Mouse (Mus musculus) stomach, embryonic 16.5 days (tissue): ENCODE data around the gene Galntl6. TPM values are rescaled to one million over a fixed set of nuclear protein-coding genes. Genes with fewer than 3 reads are reported as not detected.

Experiments
- ATAC-seq: fragments of 200-750 bp; cut with Nextera tagmentation; 2 replicates; pipeline ENCODE4 v1.8.0; 2017; ENCODE audit warnings: moderate number of reproducible peaks, moderate TSS enrichment; ENCODE audit not compliant: insufficient read depth, low FRiP score
- H3K27ac ChIP-seq: fragments of 300-500 bp; sonication (generic); 2 replicates; pipeline ENCODE4 v1.5.1; 2014; ENCODE audit warnings: low read length
- H3K27me3 ChIP-seq: fragments of 300-500 bp; sonication (generic); 2 replicates; pipeline ENCODE4 v1.6.1; 2014; ENCODE audit warnings: low read length, control low read depth, mixed read lengths; ENCODE audit not compliant: control insufficient read depth, insufficient read depth
- H3K36me3 ChIP-seq: fragments of 300-500 bp; sonication (generic); 2 replicates; pipeline ENCODE4 v1.6.1; 2014; ENCODE audit warnings: low read length; ENCODE audit not compliant: control insufficient read depth, insufficient read depth
- H3K4me1 ChIP-seq: fragments of 300-500 bp; sonication (generic); 2 replicates; pipeline ENCODE4 v1.6.1; 2014; ENCODE audit warnings: low read length, control low read depth, mixed read lengths; ENCODE audit not compliant: control insufficient read depth, insufficient read depth
- H3K4me2 ChIP-seq: fragments of 300-500 bp; sonication (generic); 2 replicates; pipeline ENCODE4 v1.6.1; 2014; ENCODE audit warnings: low read depth, low read length, mixed read lengths
- H3K4me3 ChIP-seq: fragments of 300-500 bp; sonication (generic); replicated peaks from 2 replicates; pipeline ENCODE4 v1.5.1; 2014; ENCODE audit warnings: mild to moderate bottlenecking, low read length
- H3K9ac ChIP-seq: fragments of 300-500 bp; sonication (generic); 2 replicates; pipeline ENCODE4 v1.6.1; 2014; ENCODE audit warnings: low read length
- H3K9me3 ChIP-seq: fragments of 300-500 bp; sonication (generic); replicated peaks from 2 replicates; pipeline ENCODE4 v1.6.1; 2016; ENCODE audit warnings: low read length, control low read depth; ENCODE audit not compliant: control insufficient read depth
- WGBS: fragments of 180-500 bp; shearing (Covaris S2); extraction: QIAGEN DNeasy Blood & Tissue Kit; methylation state at CpG from one replicate; pipeline ENCODE4 v1.1.7; 2014; 5-methylcytosine and 5-hydroxymethylcytosine counted together
- polyA plus RNA-seq: library from polyadenylated mRNA; unstranded; fragments of >200 nt; fragmentation: Nextera tagmentation; extraction: Ambion mirVana; gene quantifications from 2 replicates; pipeline ENCODE4 v1.2.1, GENCODE M21; 2015

Galntl6 gene
- polyA plus RNA-seq, 1 experiment from 2014 or later = 1.7 TPM

GRCm38 (mm10) chr8:58396500-58396899 is 515.9 kb downstream of the Galntl6 start:
- H3K4me2 ChIP-seq = no peak overlapping the region
- no peaks in the 10 kb centered on the region for H3K36me3 ChIP-seq
- H3K27ac ChIP-seq = no peak overlapping the region
- H3K4me1 ChIP-seq = no peaks in the 10 kb centered on the region
- H3K9me3 ChIP-seq = no peaks in the 10 kb centered on the region
- 39% methylated on average over 3 of the region's 3 CpGs for WGBS
- no peak overlapping the region for H3K9ac ChIP-seq
- no peaks in the 10 kb centered on the region for H3K27me3 ChIP-seq
- no peak overlapping the region for H3K4me3 ChIP-seq
- ATAC-seq = no peak

- Histone ChIP-seq H3K9me3 (no peaks in the 10 kb centered on the region), H3K4me3 (no peak overlapping the region), H3K27ac (no peak overlapping the region), H3K27me3 (no peaks in the 10 kb centered on the region), H3K4me1 (no peaks in the 10 kb centered on the region), H3K9ac (no peak overlapping the region), H3K36me3 (no peaks in the 10 kb centered on the region), H3K4me2 (no peak overlapping the region)
- no peak for ATAC-seq
- WGBS = 80% methylated on average over 1 of the region's 1 CpGs
Measured at GRCm38 (mm10) chr8:58395879-58396278, 516.6 kb downstream of the Galntl6 start.

- no peak for ATAC-seq
Measured at GRCm38 (mm10) chr8:58372389-58372788, 540.1 kb downstream of the Galntl6 start.

GRCm38 (mm10) chr8:58371979-58372378 is 540.5 kb downstream of the Galntl6 start:
- Histone ChIP-seq H3K4me3 (no peak overlapping the region), H3K27ac (no peak overlapping the region), H3K9me3 (no peaks in the 10 kb centered on the region), H3K36me3 (no peaks in the 10 kb centered on the region), H3K9ac (no peak overlapping the region), H3K4me2 (no peak overlapping the region), H3K4me1 (no peaks in the 10 kb centered on the region), H3K27me3 (no peaks in the 10 kb centered on the region)
- 69% methylated on average over 10 of the region's 10 CpGs for WGBS
- ATAC-seq = no peak

More at GRCm38 (mm10) chr8:58372389-58372788, 540.1 kb downstream of the Galntl6 start:
- 81% methylated on average over 2 of the region's 2 CpGs for WGBS
- H3K36me3 ChIP-seq = no peaks in the 10 kb centered on the region
- no peak overlapping the region for H3K4me2 ChIP-seq
- H3K9ac ChIP-seq = no peak overlapping the region
- no peaks in the 10 kb centered on the region for H3K27me3 ChIP-seq
- H3K4me1 ChIP-seq = no peaks in the 10 kb centered on the region
- no peak overlapping the region for H3K4me3 ChIP-seq
- no peaks in the 10 kb centered on the region for H3K9me3 ChIP-seq
- no peak overlapping the region for H3K27ac ChIP-seq

GRCm38 (mm10) chr8:58331151-58331550 is 581.3 kb downstream of the Galntl6 start:
- no peaks in the 10 kb centered on the region for H3K4me1 ChIP-seq
- H3K9me3 ChIP-seq = no peaks in the 10 kb centered on the region
- no peak overlapping the region for H3K4me3 ChIP-seq
- no peak overlapping the region for H3K4me2 ChIP-seq
- no peaks in the 10 kb centered on the region for H3K27me3 ChIP-seq
- H3K36me3 ChIP-seq = no peaks in the 10 kb centered on the region
- ATAC-seq = no peak
- no peak overlapping the region for H3K9ac ChIP-seq
- 76% methylated on average over 1 of the region's 1 CpGs for WGBS
- H3K27ac ChIP-seq = no peak overlapping the region

- H3K27me3 ChIP-seq = no peaks in the 10 kb centered on the region
- 87% methylated on average over 2 of the region's 2 CpGs for WGBS
- no peak overlapping the region for H3K4me3 ChIP-seq
- H3K4me1 ChIP-seq = no peaks in the 10 kb centered on the region
- no peak overlapping the region for H3K27ac ChIP-seq
- H3K4me2 ChIP-seq = no peak overlapping the region
- no peak for ATAC-seq
- no peaks in the 10 kb centered on the region for H3K36me3 ChIP-seq
- no peak overlapping the region for H3K9ac ChIP-seq
- no peaks in the 10 kb centered on the region for H3K9me3 ChIP-seq
Measured at GRCm38 (mm10) chr8:58313482-58313881, 599.0 kb downstream of the Galntl6 start.

GRCm38 (mm10) chr8:58291487-58291886 is 621.0 kb downstream of the Galntl6 start:
- no peak overlapping the region for H3K9ac ChIP-seq
- no peaks in the 10 kb centered on the region for H3K36me3 ChIP-seq
- no peaks in the 10 kb centered on the region for H3K4me1 ChIP-seq
- no peaks in the 10 kb centered on the region for H3K9me3 ChIP-seq
- no peak overlapping the region for H3K4me3 ChIP-seq
- H3K27ac ChIP-seq = no peak overlapping the region
- WGBS = 80% methylated on average over 4 of the region's 4 CpGs
- H3K4me2 ChIP-seq = no peak overlapping the region
- no peaks in the 10 kb centered on the region for H3K27me3 ChIP-seq
- ATAC-seq = no peak

GRCm38 (mm10) chr8:58290080-58290479 is 622.4 kb downstream of the Galntl6 start:
- ATAC-seq = no peak
- Histone ChIP-seq H3K4me2 (no peak overlapping the region), H3K27ac (no peak overlapping the region), H3K4me1 (no peaks in the 10 kb centered on the region), H3K4me3 (no peak overlapping the region), H3K36me3 (no peaks in the 10 kb centered on the region), H3K9ac (no peak overlapping the region), H3K9me3 (no peaks in the 10 kb centered on the region), H3K27me3 (no peaks in the 10 kb centered on the region)

GRCm38 (mm10) chr8:58265485-58265884 is 647.0 kb downstream of the Galntl6 start:
- no peak for ATAC-seq
- WGBS = 86% methylated on average over 2 of the region's 2 CpGs
- H3K4me1 ChIP-seq = no peaks in the 10 kb centered on the region
- no peak overlapping the region for H3K4me2 ChIP-seq
- no peaks in the 10 kb centered on the region for H3K36me3 ChIP-seq
- H3K9ac ChIP-seq = no peak overlapping the region
- H3K9me3 ChIP-seq = no peaks in the 10 kb centered on the region
- no peak overlapping the region for H3K4me3 ChIP-seq
- H3K27me3 ChIP-seq = no peaks in the 10 kb centered on the region
- H3K27ac ChIP-seq = no peak overlapping the region
